Mouse (Mus musculus): ENCODE data around the gene Ntn1.

The Ntn1 gene

GRCm38 (mm10) chr11:68339331-68339730 lies 61.3 kb downstream of the Ntn1 start:
- in situ Hi-C loops (cut with MboI): no loop called here

GRCm38 (mm10) chr11:68331676-68332265 lies 68.9 kb downstream of the Ntn1 start:
- in situ Hi-C loops (cut with MboI): no loop called here

GRCm38 (mm10) chr11:68331117-68331437 lies 69.5 kb downstream of the Ntn1 start:
- in situ Hi-C loops (cut with MboI): no loop called here

GRCm38 (mm10) chr11:68330398-68331116 lies 70.1 kb downstream of the Ntn1 start:
- in situ Hi-C loops (cut with MboI): no loop called here

- in situ Hi-C loops (cut with MboI): no loop called here
Observed at GRCm38 (mm10) chr11:68324863-68325262, 75.8 kb downstream of the Ntn1 start.

GRCm38 (mm10) chr11:68321417-68321816 lies 79.2 kb downstream of the Ntn1 start:
- in situ Hi-C loops (cut with MboI): no loop called here

- in situ Hi-C loops (cut with MboI): no loop called here
Observed at GRCm38 (mm10) chr11:68315551-68316130, 85.0 kb downstream of the Ntn1 start.

- in situ Hi-C loops (cut with MboI): no loop called here
Observed at GRCm38 (mm10) chr11:68313861-68314260, 86.8 kb downstream of the Ntn1 start.

GRCm38 (mm10) chr11:68313065-68313464 lies 87.6 kb downstream of the Ntn1 start:
- in situ Hi-C loops (cut with MboI): no loop called here

GRCm38 (mm10) chr11:68308911-68309580 lies 91.6 kb downstream of the Ntn1 start:
- in situ Hi-C loops (cut with MboI): no loop called here

GRCm38 (mm10) chr11:68305997-68306396 lies 94.6 kb downstream of the Ntn1 start:
- in situ Hi-C loops (cut with MboI): no loop called here

- in situ Hi-C loops (cut with MboI): no loop called here
Observed at GRCm38 (mm10) chr11:68302323-68302722, 98.3 kb downstream of the Ntn1 start.

GRCm38 (mm10) chr11:68301660-68302059 lies 99.0 kb downstream of the Ntn1 start:
- in situ Hi-C loops (cut with MboI): no loop called here

GRCm38 (mm10) chr11:68295474-68295873 lies 105.1 kb downstream of the Ntn1 start:
- in situ Hi-C loops (cut with MboI): no loop called here

- in situ Hi-C loops (cut with MboI): no loop called here
Observed at GRCm38 (mm10) chr11:68290631-68291030, 110.0 kb downstream of the Ntn1 start.

- in situ Hi-C loops (cut with MboI): no loop called here
Observed at GRCm38 (mm10) chr11:68287331-68287730, 113.3 kb downstream of the Ntn1 start.

GRCm38 (mm10) chr11:68286142-68286808 lies 114.3 kb downstream of the Ntn1 start:
- in situ Hi-C loops (cut with MboI): no loop called here

GRCm38 (mm10) chr11:68285754-68286141 lies 114.9 kb downstream of the Ntn1 start:
- in situ Hi-C loops (cut with MboI): no loop called here

- in situ Hi-C loops (cut with MboI): no loop called here
Observed at GRCm38 (mm10) chr11:68280001-68280510, 120.6 kb downstream of the Ntn1 start.

GRCm38 (mm10) chr11:68276945-68277344 lies 123.7 kb downstream of the Ntn1 start:
- in situ Hi-C loops (cut with MboI): no loop called here

- in situ Hi-C loops (cut with MboI): no loop called here
Observed at GRCm38 (mm10) chr11:68274331-68274811, 126.3 kb downstream of the Ntn1 start.

GRCm38 (mm10) chr11:68273855-68274254 lies 126.8 kb downstream of the Ntn1 start:
- in situ Hi-C loops (cut with MboI): no loop called here
